Mouse (Mus musculus) urinary bladder, postnatal 10 days (tissue): ENCODE results near the gene Elfn1.
"Not testable (repeated sequence)": the region's sequence is repeated elsewhere in the genome, so short reads cannot be mapped to it uniquely, and the experiment has no call there.

Source experiments
- DNase-seq: peaks from one replicate; pipeline ENCODE4 v3.0.0; 2022; ENCODE audit warnings: low spot score

Gene Elfn1

DNA sequence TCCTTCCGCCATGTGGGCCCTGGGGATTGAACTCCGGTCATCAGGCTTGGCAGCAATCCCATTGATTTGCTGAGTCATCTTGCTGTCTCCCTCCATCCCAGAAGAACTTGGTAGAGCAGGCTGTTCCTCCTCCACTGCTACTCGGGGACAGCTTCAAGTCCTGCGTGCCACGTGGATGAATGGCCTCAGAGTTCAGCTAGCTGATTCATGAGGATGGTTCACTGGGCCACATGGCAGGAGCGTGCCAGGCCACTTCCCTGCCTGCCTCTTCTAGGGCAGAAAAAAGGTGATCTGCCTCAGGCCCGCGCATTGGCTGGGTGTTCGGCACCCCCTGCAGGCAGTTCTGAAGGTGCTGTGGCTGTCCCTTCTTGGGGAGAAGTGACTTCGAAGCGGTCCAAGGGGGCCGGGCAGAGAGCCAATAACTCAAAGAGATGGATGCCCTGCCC, 62.5 kb downstream of the Elfn1 start:
- DNase-seq: no peak

GRCm38 (mm10) chr5:139976584-139976983, 68.8 kb downstream of the Elfn1 start:
- no peak for DNase-seq

- no peak for DNase-seq
Measured at GRCm38 (mm10) chr5:139977476-139977875, 69.7 kb downstream of the Elfn1 start.

GRCm38 (mm10) chr5:139978525-139979276, 71.0 kb downstream of the Elfn1 start:
- no peak for DNase-seq

DNA sequence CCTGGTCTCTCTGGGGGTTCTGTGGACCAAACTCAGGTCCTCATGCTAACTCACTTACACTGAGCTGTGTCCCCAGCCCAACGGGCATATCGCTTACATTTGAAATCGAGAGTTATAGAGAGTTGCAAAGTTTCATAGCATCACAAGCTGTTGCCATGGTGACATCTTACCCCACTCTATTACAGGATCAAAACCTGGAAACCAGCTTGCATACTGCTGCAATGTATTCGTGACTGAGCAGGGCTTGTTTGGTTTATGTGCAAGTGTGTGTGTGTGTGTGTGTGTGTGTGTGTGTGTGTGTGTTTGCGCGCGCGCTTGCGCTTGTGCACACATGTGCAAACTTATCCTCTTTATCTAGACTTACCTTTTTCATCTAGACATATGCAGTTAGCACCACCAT, 71.6 kb downstream of the Elfn1 start:
- DNase-seq: no peak

DNA sequence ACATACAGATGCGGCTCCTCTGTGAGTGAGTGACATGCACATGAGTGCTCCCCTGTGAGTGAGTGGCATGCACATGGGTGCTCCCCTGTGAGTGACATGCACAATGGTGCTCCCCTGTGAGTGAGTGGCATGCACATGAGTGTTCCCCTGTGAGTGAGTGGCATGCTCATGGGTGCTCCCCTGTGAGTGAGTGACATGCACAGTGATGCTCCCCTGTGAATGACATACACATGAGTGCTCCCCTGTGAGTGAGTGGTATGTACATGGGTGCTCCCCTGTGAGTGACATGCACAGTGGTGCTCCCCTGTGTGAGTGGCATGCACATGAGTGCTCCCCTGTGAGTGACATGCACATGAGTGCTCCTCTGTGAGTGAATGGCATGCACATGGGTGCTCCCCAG, 74.2 kb downstream of the Elfn1 start:
- DNase-seq: no peak

DNA sequence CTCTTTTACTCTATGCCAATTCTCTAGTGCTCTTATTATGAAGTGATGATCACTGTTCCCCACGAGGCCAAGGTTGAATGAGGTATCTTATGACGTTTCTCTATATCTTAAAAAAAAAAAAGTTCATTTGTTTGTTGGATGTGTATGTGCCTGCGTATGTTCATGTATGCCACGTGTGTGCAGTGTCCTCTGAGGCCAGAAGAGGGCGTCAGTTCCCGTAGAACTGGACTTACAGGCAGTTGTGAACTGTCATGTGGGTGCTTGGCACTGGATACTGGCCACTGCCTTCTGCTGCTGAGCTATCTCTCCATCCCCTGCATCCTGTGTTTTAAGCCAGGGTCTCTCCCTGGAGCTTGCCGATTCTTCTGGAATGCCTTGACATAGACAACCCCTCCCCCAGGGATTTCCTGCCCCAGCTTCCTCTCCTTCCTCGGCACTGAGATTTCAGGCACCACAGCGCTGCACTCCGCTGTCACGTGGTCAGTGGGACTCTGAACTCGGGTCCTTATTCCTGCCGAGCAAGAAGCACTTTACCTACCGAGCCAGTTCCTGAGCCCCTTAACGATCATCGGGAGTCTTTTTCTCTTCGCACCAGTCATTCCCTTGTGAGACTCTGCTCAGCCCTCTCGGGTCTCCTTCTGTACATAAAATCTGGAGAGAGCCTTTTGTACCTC, 77.5 kb downstream of the Elfn1 start:
- no peak for DNase-seq

DNA sequence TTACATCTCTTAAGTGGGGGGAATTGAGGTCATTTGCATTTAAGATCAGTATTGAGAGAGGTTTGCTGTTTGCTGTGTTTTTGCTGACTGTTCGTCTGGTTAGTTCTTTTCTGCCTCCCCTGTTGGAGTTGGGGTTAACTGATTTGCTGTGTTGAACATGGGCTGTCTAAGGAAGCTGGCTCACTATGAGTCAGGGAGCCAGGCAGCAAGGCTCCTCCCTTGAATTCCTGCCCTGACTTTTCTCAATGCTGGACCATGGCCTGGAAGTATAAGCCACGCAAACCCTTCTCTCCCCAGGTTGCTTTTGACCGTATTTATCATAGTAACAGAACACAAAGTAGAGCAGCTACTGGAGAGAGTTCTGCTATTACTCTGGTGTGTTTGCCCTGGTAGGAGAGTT, 83.8 kb downstream of the Elfn1 start:
- DNase-seq: no peak

DNA sequence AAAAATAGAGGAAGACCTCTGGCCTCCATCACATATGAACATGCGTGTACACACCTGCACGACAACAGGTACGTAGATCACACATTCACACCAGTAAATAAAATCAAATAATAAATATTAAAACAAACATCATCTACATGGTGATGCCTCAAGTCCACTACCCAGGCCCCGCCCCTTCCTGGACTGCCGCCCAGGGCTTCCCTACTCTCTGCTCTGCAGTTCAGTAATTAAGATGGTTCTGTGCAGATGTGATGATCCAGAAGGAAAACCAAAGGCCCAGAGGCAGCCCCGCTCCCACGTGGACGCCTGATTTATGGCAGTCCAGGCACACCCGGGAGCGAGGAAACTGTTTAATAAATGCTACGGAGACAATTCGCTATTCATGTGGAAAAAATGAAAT, 90.6 kb downstream of the Elfn1 start:
- not testable (repeated sequence) for DNase-seq

DNA sequence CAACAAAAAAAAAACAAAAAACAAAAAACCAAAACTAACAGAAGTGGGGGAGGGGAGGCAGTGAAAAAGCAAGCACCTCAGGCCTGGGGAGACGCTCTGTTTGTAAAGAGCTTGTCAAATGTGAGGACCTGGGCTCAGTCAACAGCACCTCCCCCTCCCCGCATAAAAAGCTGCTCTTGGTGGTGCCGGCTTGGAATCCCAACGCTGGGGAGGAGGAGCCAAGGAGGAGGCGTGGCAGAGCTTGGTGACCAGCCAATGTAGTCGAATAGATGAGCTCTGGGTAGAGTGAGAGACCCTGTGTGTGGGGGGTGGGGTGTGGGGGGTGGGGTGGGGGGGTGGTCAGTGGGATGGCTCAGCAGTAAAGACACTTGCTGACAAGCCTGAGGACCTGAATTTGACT, 91.2 kb downstream of the Elfn1 start:
- DNase-seq: no peak

DNA sequence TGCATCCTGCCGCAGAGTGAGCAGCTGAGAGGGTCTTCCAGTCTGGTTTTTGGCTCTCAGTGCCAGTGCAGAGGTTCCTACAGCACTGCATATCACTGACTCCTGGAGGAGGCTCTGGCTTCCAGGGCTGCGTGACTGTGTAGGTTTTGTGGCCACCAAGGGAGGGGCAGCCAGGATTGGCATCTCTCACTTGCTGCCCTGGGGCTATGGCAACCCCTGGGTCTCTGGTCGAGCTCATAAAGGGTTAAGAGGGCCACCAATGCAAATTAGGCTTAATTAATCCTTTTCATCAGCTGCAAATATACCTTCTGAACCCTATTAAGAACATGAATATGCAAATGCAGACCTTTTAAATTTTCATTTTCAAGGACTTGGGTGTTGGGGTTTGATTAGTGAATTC, 94.8 kb downstream of the Elfn1 start:
- DNase-seq: no peak

- no peak for DNase-seq
Measured at GRCm38 (mm10) chr5:140006861-140007260, 99.1 kb downstream of the Elfn1 start.

- DNase-seq: no peak
Measured at GRCm38 (mm10) chr5:140007656-140008522, 100.1 kb downstream of the Elfn1 start.

DNA sequence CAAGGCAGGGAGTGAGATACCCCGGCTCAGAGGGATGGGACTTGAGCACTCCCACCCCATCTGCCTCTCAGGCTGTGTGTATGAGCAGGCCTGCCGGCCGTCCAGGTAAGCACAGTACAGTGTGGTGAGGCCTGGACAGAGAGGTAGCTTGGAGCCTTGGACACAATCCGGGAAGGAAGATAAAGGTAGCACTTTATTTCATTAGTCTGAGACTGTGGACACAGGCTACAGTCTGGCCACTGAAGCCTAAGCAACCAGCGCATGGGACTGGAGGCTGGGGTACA, 100.7 kb downstream of the Elfn1 start:
- no peak for DNase-seq

- DNase-seq: no peak
Measured at GRCm38 (mm10) chr5:140009083-140009655, 101.4 kb downstream of the Elfn1 start.

GRCm38 (mm10) chr5:140010405-140010804, 102.7 kb downstream of the Elfn1 start:
- no peak for DNase-seq

DNA sequence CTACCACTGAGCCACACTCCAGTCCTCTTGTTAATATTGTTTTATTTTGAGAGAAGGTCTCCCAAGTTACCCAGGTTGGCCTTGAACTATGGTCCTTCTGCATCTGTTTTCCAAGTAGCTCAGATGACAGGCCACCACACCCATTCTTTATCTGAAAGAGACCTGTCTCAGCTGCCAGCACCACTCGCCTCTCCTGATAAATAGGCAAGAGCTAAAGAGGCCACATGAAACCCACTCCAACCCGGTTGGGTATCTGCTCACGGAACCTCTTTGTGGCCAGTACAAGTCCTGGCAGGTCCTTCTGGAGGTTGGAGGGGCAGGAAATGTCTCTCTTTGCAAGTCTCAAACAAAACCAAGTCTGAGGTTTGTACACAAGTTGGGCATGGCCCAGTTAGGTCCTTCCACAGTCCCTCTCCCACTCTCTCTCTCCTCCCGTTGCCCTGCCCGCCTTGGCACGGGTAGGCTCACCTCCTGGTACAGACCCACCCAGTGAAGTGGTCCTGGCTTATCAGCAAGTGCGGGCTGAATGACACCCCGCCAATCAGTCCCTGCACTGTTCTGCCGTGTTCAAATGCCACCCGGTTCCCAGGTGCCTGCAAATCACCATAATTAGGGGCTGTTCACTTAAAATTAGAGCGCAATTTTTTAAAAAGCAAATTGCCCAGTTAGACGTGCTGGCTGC, 104.7 kb downstream of the Elfn1 start:
- no peak for DNase-seq

DNA sequence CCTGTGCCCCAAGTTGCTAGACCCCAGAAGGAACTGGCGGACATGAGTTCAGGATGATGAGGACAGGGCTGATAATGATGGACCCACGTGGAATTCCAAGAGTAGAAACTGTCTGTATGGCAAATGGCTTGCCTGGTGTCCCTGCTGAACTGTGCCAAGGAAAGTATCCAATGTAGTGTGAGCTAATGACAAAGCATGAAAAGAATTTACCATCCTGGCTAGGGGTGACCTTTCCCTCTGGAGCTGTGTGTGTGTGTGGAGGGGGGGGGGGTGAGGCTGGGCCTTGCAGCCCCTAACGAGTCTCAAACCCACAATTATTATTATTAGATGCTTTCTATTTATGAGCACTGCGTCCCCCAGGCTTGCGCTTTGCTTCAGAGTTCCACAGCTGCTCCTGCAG, 105.9 kb downstream of the Elfn1 start:
- no peak for DNase-seq

GRCm38 (mm10) chr5:140016896-140017295, 109.2 kb downstream of the Elfn1 start:
- DNase-seq: no peak

- no peak for DNase-seq
Measured at GRCm38 (mm10) chr5:140018780-140019179, 111.0 kb downstream of the Elfn1 start.

DNA sequence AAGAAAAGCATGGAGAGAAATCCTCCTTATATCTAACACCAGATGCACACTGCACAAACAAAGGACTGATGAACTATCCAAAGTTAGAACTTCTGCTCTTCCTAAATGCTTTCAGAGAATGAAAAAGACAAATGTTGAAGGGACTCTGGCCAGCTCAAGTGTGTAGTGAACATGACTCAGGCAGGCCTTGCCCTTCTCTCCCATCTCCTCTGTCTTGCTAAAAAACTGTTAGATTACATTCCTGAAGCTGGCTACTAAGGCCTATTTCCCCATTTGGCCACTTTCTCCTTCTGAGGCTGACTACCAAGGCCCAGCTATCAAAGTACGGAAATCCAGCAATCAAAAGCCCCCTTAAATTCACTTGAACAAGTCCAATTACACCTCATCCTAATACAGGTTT, 111.9 kb downstream of the Elfn1 start:
- no peak for DNase-seq

GRCm38 (mm10) chr5:140021755-140022154, 114.0 kb downstream of the Elfn1 start:
- DNase-seq: no peak
